Mouse (Mus musculus) embryonic facial prominence, embryonic 11.5 days (tissue): ENCODE results near the gene Sstr5. TPM values are rescaled to one million over a fixed set of nuclear protein-coding genes. Genes with fewer than 3 reads are reported as not detected.

Source experiments
- polyA plus RNA-seq: library from polyadenylated mRNA; unstranded; fragments of >200 nt; fragmentation: Nextera tagmentation; extraction: Ambion mirVana; gene quantifications from 2 replicates; pipeline ENCODE4 v1.2.1, GENCODE M21; 2014

Sstr5 gene
- polyA plus RNA-seq, 1 experiment from 2014 or later, result 0.18 TPM

Other genes starting within 250 kb of the Sstr5 start
- gene Baiap3, start 240.9 kb downstream of the Sstr5 start, polyA plus RNA-seq, result 0.45 and 0.66 TPM in 2 replicates
- 866 and 923 TPM in 2 replicates for gene Ube2i, start 222.7 kb downstream of the Sstr5 start, polyA plus RNA-seq
- gene Prss34, start 198.9 kb downstream of the Sstr5 start, polyA plus RNA-seq, result not detected in 2 replicates
- not detected in 2 replicates for gene Prss28, start 188.6 kb downstream of the Sstr5 start, polyA plus RNA-seq
- gene Prss29, start 178.6 kb downstream of the Sstr5 start, polyA plus RNA-seq, result not detected in 2 replicates
- gene Tpsab1, start 151.7 kb downstream of the Sstr5 start, polyA plus RNA-seq, result not detected in 2 replicates
- not detected in 2 replicates for gene Tpsb2, start 131.0 kb downstream of the Sstr5 start, polyA plus RNA-seq
- 0.32 and 1.2 TPM in 2 replicates for gene Tpsg1, start 128.0 kb downstream of the Sstr5 start, polyA plus RNA-seq
- 3.7 TPM in 2 replicates for gene Cacna1h, start 63.5 kb downstream of the Sstr5 start, polyA plus RNA-seq
- not detected in 2 replicates for gene Tekt4, start 42.7 kb downstream of the Sstr5 start, polyA plus RNA-seq
- gene Sox8, start 73.4 kb upstream of the Sstr5 start, polyA plus RNA-seq, result 6.2 and 9.5 TPM in 2 replicates
- 24.9 and 25.7 TPM in 2 replicates for gene Lmf1, start 81.8 kb upstream of the Sstr5 start, polyA plus RNA-seq
- gene Gng13, start 219.9 kb upstream of the Sstr5 start, polyA plus RNA-seq, result 1.7 and 2.4 TPM in 2 replicates
- gene Chtf18, start 230.1 kb upstream of the Sstr5 start, polyA plus RNA-seq, result 17.7 and 21.2 TPM in 2 replicates
- gene Rpusd1, start 230.4 kb upstream of the Sstr5 start, polyA plus RNA-seq, result 18.7 and 19.4 TPM in 2 replicates
- 0.10 TPM in 1 of 2 replicates, not detected in the other for gene Mslnl, start 238.8 kb upstream of the Sstr5 start, polyA plus RNA-seq